Mouse (Mus musculus) kidney, postnatal 36 days (tissue): ENCODE measurements around the gene Chn2.

Source experiments
- DNase-seq, 2 experiments: peaks; one replicate each; pipeline ENCODE4 v3.0.0; 2021 to 2022; ENCODE audit warnings: mixed read lengths in 2 of 2

Chn2 gene

DNA sequence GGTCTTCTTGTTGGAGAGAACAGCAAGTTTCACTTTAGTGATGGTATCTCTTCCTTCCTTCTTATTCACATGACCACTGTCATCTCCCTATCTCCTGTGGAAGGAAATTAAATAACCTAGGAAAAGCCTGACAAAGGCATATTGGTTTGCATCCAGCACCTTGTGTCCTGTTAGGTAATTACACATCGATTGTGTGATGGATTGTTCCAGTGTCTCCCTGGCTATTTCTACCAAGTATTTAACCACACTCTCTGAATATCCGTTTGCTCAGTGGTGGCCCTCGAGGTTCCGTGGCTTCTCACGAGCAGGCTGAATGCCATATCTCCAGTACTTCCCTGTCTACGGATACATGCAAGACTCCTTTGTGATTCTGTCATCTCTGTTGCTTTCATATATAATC is 164.6 kb downstream of the Chn2 start:
- DNase-seq = peak in 1 of 2 experiments; percentile 50

DNA sequence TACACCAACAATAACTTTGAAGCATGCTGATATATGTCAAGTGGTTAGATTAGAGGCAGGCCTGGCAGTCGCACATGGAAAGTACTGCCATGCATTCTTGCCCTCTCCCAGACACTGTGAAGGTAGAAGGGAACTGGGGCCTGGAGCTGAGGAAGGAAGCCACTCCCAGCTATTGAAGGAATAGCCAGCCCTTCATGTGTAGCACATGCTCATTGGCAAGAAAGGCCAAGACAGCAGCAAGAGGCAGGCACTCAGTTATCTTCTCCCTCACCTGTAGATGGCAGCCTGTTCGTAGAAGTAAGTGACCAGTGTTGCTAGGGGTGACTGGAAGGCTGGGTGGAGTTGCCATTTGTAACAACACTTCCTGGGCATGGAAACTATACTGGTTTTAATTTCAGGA is 165.6 kb downstream of the Chn2 start:
- peak; percentile 51 to 69 for DNase-seq

DNA sequence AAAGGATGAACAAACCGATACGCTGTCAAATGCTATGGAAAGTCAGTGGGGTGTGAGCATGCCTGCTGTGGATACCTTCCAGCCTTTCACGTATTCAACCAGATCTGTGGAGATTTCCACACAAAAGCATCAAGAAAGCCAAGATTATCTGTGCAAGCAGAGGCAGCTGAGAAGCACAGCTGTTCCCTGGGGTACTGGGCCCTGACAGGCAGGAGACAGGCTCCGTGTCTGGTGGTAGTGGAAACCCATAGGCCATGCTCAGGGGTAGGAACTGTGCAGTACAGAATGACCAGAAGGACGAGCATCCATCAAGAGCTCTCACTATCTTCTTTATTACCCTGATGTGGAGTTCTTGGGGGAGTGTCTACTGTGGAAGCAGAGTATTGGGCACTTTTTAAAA is 166.1 kb downstream of the Chn2 start:
- no peak for DNase-seq

DNA sequence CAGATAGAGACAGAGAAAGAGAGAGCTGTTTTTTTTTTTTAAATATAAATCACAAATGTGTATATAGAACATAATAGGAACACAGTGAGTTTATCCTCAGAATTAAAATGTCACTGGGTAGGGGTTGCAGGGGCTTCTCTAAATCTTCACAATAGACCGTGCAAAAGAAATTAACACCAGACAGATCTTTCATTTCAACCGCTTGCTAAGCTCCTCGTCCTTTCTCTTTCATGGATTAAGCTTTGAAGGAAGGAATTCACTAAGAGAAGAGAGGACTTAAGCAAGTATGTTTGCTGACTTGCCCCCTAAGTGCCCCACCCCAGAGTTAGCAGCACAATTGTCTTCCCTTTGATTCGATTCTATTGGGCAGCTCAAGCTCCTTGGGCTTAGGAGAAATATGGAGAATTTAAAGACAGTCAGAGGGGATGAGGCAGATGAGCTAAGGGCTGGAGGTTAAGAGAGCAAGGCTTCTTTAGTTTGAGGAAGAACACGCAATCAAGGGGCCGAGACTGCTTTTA is 166.9 kb downstream of the Chn2 start:
- DNase-seq = no peak

DNA sequence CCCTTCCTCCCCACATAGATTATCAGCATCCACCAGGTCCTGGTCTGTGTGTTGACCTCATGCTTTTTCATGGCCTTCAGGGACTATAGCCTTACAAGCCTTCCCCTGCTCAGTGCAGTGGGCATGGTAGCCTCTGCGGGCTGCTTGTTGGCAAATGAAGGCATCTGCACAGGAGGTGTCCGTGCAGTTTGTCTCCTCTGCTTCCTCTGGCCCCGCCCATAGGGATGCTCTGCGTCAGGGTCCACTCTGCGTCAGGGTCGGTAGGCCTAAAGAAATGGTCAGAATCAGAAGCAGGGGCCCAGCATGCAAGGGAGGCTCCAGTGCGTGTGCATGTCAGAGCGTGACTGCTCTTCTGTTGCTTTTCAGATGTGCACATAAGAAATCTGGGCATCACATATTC is 169.4 kb downstream of the Chn2 start:
- no peak for DNase-seq

DNA sequence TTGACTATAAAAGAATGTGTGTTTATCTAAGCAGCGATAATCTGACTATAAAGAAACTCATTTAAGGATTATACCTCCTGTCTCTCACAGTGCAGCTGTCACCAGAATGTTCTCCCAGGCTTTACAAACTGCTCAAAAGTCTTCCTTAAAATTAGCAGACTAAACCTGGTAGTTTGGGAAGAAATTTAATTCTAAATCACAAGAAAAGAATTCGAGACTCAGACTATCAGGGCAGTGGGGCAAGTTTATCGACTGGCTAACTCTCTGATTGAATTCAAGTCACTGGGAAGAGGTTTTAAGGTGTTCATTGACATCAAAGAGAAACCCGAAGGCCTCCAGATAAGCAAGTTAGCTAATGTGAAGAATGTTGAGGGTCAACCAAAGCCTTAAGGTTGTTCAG is 171.6 kb downstream of the Chn2 start:
- DNase-seq = no peak

DNA sequence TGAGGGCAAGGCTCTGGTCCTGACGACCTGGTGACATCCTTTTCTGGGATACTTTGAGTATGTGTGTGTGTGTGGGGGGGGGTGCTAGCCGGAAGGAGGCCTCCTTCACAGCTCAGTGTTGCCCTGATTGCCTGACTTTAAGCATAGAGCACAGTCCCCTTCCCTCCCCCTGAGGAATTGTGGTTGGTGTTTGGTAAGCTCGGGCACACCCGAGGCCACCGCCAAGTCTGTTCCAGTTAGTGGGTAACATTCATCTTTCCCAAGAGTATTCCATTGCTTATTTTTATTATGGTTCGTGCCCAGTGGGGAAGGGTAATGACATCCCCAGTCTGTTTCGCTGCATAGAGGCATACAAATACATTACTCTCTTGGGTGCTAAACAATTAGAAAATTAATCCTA is 172.6 kb downstream of the Chn2 start:
- no peak for DNase-seq

DNA sequence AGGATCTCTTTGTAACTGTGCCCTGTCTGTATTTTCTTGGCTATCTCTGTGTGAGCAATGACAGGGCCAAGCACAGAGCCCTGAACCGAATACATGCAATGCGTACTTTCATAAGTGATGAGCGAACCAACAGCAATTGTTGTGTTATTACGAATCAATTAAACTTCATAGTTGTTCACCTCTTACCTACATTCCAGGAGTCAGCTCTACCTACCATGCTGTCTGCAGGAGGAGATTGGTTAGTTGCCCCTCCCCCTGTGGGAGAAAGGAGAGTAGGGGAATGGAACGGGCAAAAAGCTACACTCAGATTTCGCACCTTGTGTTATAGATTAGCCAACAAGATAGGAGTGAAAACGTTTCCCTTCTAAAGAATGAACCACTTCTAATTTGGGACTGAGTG is 174.4 kb downstream of the Chn2 start:
- no peak for DNase-seq

DNA sequence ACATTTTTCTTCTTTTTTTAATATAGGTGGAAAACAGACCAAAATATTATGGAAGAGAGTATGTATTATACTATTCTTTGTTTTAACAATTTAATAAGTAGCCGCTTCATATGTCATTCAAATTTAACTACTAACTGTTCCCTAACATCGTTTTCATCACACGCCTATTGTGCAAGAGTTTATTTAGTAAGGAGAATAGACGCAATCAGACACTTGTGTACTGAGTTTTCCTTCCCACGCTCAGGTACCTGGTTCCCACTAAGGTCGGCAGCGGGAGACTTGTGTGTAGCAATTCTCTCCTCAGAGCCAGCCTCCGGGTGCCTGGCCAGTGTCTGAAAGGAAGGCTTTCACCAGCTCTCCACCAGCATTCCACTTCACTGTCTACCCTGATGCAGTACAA is 176.3 kb downstream of the Chn2 start:
- no peak for DNase-seq

DNA sequence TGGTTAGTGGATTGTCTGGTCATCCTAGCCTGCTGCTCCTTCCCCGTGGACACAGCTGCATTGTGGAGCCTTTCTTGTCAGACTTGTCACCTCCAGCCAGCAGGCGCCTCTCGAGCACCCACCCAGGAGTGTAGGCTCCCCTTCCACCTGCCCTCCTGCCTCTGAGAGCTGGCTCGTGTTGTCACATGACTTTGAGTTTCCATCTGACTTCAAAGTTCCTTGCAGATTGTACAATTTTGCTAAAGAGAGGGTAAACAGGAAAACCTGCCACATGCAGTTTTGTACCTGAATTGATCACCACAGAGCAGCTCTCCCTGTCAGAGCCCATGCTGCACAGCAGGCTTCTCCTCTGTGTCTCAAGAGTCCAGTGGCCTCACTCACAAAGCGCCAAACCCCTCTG is 177.2 kb downstream of the Chn2 start:
- no peak for DNase-seq

DNA sequence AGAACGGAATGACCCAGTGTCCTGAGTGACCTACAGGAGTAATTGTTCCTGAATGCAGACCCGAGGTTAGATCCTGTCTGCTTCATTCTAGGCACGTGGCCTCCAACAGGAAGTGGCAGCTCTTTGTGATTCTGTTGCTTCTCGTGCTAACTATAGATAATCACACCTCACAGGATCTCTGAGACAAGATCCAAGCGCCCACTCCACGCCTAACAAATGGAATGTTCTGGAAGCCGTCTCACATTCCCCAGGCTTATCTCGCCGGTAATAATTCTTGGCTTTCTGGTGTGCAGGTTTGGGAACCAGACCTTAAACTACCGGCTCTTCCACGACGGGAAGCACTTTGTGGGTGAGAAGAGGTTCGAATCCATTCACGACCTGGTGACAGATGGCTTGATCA is 180.8 kb downstream of the Chn2 start:
- DNase-seq = no peak

DNA sequence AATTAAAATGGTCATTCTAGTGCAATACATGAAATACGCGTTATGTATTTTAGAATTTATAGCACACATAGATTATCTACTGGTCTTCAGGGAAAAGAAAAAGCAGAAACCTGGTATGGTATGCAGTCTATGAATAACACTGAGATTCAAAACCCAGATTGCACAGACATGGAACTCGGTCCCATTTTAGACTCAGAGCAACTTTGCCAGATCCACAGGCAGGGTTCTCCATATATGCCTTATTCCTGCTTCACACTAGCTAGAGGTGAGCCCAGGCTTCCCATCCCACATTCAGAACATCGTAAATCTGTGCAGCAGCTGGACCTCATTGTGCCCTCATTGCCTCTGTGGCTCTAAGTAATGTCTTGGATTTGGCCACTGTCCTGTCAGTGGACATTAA is 184.2 kb downstream of the Chn2 start:
- no peak for DNase-seq

DNA sequence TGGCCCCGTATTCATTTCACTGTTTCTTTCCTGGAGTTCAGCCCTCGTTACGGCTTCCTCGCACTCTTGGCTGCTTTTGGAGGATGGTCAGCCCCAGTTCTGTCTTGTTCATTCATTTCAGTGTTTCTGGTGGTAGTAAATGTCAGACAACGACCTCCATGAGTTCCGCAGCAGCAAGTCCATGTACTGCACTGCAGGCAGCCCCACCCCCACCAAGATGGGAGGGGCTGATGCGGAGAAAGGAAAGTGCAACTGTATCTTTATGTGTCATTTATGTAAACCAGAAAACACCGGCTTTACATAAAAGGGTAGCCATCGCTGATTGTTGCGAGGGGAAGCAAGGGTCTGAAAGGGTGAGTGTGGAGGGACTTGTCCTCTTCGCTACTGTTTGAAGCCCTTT is 185.0 kb downstream of the Chn2 start:
- no peak for DNase-seq

DNA sequence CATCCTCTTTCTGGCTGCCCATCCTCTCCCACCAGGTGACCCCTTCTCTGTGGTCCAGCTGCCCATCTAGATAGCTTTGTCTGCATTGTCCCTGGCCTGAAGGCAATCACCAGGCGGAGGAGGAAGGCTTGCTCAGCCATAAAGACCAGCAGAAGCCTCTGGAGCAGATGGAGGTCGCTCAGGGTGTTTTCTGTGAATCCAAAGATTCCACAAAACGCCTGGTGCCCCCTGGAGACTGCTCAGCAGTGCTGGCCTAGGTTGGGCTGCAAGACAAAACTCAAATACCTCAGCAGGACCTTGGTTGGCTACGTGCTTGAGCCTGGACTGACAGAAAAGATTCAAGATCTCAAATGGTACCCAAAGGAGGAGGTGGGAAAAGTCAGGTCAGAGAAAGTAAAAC is 186.0 kb downstream of the Chn2 start:
- no peak for DNase-seq

DNA sequence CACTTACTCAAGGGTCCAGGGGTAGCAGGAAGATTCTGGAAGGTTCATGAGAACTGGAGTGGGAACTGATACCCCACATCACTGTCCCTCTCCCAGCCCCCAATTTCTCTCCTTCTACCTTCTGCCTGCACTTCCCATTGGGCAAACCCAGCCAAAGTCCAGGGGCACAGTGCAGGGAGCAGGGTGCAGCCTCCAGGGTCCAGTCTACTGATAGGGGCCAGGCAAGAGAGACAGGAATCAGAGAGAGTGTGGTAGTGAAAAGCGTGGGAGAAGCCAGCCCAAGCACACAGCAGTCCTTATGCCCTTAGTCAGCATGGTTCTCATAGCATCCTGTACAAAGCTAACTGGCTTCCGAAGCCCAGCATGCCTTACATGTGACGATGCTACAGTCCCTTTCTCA is 187.7 kb downstream of the Chn2 start:
- peak in 1 of 2 experiments; percentile 17 for DNase-seq

DNA sequence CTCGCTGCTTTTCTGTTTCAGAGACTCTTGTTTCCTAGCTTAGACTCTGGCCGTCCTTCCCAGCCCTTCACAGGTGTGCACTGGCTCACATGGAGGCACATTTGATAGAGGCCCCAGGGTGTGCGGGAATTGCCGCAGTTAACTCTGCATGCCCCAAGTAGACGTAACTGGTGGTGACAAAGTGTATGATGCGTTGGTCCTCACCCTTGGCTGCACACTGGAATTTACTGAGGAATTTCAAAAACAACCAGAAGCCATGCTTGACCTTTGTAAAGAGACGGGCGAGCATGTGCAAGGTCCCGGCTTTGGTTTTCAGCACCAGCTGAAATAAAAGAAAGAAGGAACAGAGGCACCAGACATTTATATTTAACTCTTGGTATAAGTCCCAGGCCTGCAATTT is 189.1 kb downstream of the Chn2 start:
- peak; percentile 56 to 65 for DNase-seq

DNA sequence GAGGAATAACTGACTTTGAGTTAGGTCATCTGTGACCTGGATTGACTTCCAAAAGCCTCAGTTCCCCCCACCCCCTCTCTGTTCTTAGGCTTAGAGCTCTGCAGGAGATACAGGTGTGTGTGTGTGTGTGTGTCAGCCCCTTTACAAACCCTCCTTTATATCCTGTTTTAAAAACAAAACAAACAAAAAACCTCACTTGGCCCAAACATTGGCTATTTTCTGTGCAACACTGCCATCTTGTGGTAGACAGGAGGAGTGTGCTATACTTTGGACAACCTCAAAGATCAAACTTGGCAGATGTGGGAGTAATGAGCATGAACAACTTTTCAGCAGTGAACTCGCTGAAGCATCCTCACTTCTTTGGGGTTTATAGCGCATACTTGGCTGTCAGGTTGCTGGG is 189.5 kb downstream of the Chn2 start:
- DNase-seq = peak; percentile 64 to 74

DNA sequence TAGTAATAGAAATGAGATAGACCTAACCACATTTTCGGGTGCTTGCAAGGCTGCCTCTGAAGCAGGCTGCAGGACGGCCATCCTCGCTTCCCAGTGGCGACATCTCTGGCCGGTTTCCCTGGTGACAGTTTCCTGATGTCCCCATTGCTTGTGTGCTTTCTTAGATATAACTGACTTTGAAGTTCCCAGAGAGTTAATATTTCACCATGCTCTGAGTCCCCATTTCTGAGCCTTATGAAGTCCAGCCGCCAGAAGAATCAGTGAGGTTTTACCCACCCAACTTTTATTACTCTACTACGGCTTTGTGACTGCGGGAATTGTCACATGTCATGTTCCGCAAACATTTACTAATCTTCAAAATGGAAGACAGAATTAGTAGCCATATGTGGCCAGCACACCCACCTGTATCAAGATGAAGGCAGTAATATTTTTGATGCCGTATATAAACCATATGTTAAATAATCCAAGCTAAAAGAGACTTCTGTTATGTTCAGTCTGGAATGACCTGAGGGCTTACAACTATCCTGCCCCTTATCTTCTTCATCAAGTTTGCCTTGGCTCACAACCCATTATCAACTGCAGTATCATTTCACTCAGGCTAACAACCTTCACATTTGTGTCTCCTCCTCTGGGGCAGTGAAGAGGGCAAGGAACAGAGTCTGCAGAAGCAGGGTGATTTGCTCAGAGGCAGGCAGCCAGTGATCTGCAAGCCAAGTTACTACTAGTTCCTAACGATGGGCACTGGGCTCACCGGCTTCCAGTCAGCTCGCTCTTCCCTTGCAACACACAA is 192.6 kb downstream of the Chn2 start:
- DNase-seq = no peak

DNA sequence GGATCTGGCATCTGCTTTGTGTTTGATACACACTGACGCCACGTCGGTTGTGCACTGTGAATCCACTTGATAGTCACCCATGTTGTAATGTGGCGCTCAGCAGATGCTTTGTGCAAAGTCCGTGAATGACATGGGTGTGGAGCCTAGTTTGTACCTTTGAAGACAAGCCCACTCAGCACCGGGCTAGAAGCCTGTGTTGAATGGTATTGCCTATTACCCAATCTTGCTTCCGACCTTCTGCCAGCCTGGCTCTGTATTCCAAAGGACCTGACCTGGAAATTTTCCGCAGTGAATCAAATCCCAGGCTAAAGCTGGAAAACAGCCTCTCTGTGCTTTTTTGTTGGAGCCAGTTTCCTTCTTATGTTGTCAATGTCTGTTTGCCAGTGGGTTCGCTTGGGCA is 197.1 kb downstream of the Chn2 start:
- DNase-seq = no peak

DNA sequence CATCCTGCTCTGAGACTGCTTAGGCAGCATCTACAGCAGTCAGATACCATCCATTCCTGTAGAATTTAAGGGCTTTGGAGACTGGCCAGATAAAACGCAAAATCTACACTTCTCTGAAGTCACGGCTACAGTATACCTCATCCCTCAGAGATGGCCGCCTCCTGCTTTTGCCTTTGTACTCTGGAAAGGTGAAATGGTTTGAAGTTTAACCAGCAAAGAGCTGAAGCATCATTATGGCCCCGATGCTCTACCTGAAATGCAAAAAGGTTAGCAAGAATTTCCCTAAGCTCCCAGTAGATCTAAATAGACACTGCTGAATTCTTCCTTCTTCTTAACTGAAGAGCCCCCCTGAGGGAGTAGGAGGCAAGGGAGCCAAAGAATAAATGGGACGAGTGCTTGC is 202.4 kb downstream of the Chn2 start:
- DNase-seq = peak; percentile 22 to 32

DNA sequence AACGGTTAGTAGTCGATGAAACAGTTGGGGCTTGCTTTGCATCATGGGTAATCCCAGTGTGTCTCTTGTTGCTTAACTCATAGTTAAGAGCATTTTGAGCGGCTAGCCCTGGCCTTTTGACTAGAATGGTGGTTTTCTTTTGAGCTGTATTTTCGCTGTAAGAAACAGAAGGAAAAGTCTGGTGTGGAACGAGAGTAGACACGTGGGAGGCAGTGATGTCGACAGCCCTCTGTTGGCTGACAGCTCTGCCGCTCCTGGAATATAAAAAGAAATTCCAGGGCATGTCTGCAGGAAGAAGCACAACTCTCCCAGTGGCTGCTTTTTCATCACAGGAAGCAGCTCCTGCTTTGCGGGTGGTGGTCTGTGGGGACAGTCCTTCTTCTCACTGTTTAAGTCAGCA is 202.9 kb downstream of the Chn2 start:
- peak in 1 of 2 experiments; percentile 13 for DNase-seq

DNA sequence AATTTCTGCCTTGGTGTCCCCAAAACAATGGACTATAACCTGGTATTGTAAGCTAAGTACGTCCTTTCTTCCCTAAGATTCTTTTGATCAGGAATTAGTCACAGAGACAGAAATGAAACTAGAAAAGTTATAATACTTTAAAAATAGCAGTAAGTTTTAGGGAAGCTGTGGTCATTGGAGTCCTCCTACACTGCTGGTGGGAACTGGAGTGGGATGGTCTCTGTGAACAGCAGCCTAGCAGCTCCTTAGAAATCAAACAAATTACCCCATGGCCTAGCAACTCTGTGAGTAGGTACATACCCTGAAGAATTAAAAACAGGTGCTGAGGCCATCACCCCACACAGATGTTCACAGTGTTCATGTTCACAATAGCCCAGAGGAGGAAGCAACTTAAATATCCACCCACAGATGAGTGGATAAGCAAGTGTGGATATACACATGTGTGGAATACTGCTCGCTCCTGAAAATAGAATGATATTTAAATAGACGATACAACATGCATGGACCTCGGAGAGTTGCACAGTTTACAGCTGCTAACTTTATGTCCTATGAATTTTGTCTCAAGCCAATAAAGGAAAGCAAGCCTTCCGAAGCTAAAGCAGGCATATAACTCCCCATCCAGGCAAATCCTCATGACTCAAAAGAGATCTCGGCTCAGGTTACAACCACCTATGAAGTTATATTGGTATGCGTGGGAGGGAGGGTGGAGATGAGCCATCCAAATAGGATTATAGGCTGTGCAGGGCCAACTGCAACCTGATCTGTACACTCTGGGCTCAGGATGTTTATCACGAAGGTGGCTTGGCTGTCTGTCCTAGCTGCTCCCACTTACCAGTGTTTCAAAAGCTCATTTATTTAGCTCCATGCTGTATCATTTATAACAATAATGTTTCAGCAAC is 209.2 kb downstream of the Chn2 start:
- no peak for DNase-seq

DNA sequence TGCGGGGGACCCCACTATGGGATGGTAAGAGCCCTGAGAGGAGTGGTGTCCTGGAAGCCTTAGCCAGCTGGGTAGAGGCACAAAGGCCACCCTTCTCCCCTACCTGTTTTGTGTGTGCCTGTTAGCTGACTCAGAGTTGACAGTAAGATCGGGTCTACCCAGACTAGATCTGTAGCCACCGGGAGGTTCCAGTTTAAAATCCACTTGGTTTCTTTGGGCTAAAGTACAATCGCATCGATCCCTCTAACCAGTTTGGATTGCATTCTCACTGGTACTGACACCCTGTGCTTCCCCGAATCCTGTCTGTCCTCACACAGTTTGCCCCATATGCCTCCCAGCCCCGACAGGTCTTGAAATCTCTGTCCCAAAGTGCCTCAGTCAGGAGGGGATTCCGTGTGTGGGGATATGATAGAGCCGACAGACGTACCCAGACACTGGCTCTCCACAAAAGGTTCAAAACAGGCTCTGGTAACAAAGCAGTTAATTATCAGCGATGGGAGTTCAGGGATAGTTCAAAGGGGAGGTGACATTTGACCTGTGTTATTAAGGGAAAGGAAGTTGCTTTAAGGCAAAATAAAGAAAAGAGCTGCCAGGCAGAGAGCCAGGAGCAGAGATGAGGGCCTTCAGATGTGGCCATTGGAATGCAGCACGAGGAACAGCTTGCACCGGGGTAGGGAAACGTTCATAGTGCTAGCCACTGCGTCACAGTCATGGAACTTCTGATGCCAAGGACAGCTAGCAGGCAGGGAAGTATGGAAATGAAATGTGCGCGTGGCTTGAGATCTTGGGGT is 212.2 kb downstream of the Chn2 start:
- DNase-seq = peak; percentile 63 to 71
